Mouse (Mus musculus) left cerebral cortex, postnatal 36 days (tissue): ENCODE measurements around the gene Catsperb. TPM values are rescaled to one million over a fixed set of nuclear protein-coding genes. Genes with fewer than 3 reads are reported as not detected.
"Not testable (repeated sequence)": the region's sequence is repeated elsewhere in the genome, so short reads cannot be mapped to it uniquely, and the experiment has no call there.

ENCODE experiments used
- DNase-seq, 2 experiments: peaks; one replicate each; pipeline ENCODE4 v3.0.0; 2021 to 2022; ENCODE audit warnings: low spot score in 2 of 2, mixed read lengths in 1 of 2
- intact Hi-C: fragments of 180-260 bp; cut with DNase I; formaldehyde crosslinking; loops from one replicate; pipeline ENCODE4 v1.15.1; 2025
- microRNA-seq: library from miRNA; unstranded; fragments of <30 nt; microRNA quantifications from one replicate; pipeline ENCODE4 v1.2.0, GENCODE M21; 2022
- total RNA-seq, 2 experiments: library from RNA; stranded (reverse); gene quantifications; 2 replicates each; pipeline ENCODE4 v1.2.3; 2021

The Catsperb gene
- total RNA-seq: not detected

GRCm38 (mm10) chr12:101404353-101404752 lies at the start of gene Catsperb:
TSS of gene Catsperb (plus strand) at chr12:101404653.
- intact Hi-C loops, DNase-seq: not testable (repeated sequence)

- DNase-seq: not testable (repeated sequence)
- intact Hi-C loops: loop anchor here (10.0 kb wide), 1 partner anchor 237 kb away; no protein-coding TSS in a partner anchor
Measured at GRCm38 (mm10) chr12:101361468-101361867, 43.0 kb upstream of the Catsperb start.

DNA sequence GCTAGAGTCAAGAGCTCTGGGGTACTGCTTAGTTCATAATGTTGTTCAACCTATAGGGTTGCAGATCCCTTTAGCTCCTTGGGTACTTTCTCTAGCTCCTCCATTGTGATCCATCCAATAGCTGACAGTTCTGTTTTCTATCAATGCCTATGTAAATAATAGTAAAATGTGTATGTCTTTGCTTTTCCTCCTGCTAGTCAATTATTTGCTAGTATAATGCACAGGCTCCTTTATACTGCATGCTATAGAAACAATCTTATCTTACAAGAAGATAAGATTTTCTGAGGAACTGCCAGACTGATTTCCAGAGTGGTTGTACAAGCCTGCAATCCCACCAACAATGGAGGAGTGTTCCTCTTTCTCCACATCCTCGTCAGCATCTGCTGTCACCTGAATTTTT lies 23.0 kb upstream of the Catsperb start:
- intact Hi-C loops, DNase-seq: not testable (repeated sequence)

- no peak for DNase-seq
- intact Hi-C loops: no loop called here
Measured at GRCm38 (mm10) chr12:101426131-101426530, 21.7 kb downstream of the Catsperb start.

- no peak for DNase-seq
- intact Hi-C loops: no loop called here
Measured at GRCm38 (mm10) chr12:101462051-101462450, 57.6 kb downstream of the Catsperb start.

DNA sequence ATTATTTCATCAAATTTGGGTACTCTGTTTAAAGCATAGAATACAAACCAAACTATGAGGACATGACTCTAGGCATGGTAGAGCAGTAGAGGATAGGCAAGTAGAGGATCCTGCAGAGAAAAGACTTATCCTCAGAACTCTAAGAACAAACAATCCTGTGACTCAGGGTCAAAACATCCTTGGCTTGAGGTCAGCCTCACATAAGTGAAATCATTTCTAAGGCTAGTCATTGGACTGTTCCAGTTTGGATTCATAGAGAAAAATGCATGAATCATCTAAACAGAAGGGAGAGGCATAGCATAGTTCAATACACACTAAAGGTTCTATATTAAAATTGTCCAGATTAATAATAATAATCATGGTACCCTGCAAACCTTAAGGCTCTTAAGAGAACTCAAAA lies 79.1 kb downstream of the Catsperb start:
- intact Hi-C loops: no loop called here
- no peak for DNase-seq

DNA sequence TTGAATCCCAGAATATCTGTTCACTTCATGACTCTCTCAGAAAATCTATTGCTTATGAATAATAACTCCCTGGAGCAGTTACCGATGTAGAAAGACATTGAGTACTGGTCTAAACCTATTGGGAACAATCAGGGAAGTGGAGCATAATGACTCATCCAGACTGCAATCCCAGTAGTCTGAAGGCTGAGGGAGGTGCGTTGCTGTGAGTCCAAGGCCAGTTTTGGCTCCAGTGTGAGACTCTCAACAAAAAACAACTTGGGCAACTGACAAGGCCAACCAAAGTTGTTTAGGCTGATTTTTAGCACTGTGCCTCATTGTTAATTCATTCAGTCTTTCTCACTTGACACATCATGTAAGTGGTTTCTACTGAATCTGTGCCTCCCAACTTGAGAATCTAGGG lies 106.9 kb downstream of the Catsperb start:
- intact Hi-C loops, DNase-seq: not testable (repeated sequence)

DNA sequence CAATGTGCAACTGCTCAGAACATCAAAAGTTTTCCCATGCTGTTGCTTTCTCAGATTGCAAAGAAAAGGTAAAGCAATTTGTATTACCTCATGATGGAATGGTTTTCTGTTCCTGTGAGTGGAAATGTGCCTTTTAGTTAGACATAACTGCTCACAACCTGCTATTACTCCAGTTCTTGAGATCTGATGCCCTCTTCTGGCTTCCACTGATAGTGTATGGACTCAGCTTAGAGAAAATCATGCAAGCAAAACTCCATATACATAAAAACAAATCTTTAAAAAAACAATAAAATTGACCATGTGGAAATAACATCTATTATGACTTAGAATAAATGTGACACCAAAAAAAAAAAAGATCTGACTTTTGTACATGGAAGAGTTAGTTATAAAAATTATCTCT lies 202.2 kb downstream of the Catsperb start:
- intact Hi-C loops: loop anchor here (5.0 kb wide), 1 partner anchor 484 kb away; no protein-coding TSS in a partner anchor
- DNase-seq: not testable (repeated sequence)

DNA sequence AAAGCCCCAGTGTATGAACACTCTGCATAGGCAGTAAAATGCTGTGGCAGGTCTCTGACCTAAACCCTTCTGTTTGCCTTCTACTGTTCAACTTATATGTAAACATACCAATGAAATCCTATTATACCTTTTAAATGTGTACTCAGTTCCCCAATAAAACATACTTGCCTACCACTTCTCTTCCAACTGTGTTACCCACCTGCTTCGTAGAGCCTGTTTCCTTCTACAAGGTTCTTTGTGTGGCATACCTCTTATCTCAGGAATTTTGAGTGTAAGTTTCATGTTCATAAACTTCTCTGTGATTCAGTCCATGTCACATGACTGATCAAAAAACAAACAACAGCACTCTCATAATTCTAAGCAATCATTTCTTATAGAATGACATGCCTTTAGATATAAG lies 228.7 kb downstream of the Catsperb start:
- DNase-seq: no peak
- intact Hi-C loops: no loop called here

- intact Hi-C loops: no loop called here
- no peak for DNase-seq
Measured at GRCm38 (mm10) chr12:101667502-101667901, 263.0 kb downstream of the Catsperb start.

Small RNA genes lying within 50 kb of the gene (microRNA-seq; reads per million reads assigned to microRNA genes)
- gene Gm24542: not detected
